Mouse (Mus musculus) left cerebral cortex, adult 8-10 months (tissue): ENCODE measurements around the gene Plb1. TPM values are rescaled to one million over a fixed set of nuclear protein-coding genes. Genes with fewer than 3 reads are reported as not detected.

ENCODE experiments used
- total RNA-seq, 4 experiments: library from RNA; stranded (reverse); gene quantifications; 2 replicates each; pipeline ENCODE4 v1.2.4; 2022

The Plb1 gene
- total RNA-seq, 4 experiments from 2014 or later = 0.54 to 1.7 (median 1.3) TPM

Other genes starting within 250 kb of the Plb1 start
- gene Fosl2, start 96.9 kb upstream of the Plb1 start, total RNA-seq = 10 to 100 TPM; 25.9 to 30.3 (median 28.4) TPM
- 100 to 1,000 TPM; 369 to 425 (median 401) TPM for gene Ppp1cb, start 226.1 kb downstream of the Plb1 start, total RNA-seq